Mouse (Mus musculus): ENCODE measurements at regions not wholly inside any gene's neighbourhood (a gene's known extent, or its start where the extent isn't known, plus 50 kb on each side); places are given as distances from the start of the nearest gene placed in this dataset.
"Not testable (repeated sequence)": the region's sequence is repeated elsewhere in the genome, so short reads cannot be mapped to it uniquely, and the experiment has no call there.

DNA sequence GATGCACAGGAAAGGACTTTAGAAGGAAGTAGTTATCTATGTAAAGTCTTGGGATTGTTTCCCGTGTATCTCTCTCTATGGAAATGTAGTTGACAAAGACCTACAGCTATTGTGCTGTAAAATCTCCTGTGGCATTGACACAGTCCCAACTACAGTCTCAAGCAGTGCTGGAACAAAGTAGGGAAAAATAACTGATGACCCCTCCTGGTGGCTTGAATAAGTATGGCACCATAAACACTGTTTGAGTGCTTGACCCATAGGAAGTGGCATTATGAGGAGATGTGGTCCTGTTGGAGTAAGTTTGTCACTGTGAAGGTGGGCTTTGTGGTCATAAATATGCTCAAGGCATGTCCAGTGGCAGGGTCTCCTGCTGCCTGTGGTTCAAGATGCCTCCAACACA is 928.4 kb upstream of the Mms22l start:
- no peak for DNase-seq

DNA sequence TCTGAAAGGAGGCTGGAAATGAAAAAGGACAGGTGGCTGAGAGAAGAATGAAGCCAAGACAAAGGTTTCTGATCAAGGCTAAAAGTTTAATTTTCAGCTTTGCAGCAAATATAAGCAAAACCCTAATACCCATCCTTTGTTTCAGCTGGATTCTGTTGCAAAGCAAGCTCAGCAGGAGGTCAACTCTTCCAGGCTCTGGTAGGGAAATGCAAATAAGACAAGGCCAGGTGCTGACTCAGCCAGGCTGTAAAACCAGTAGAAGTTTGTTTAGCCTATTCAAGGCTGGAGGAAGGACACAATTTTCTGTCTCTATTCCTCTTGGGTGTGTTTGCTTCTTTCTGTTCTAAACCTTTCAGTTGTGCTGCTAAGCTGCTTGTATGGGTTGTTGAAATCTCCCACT is 923.2 kb upstream of the Mms22l start:
- no peak for DNase-seq

GRCm38 (mm10) chr4:23587412-23587811 is 908.8 kb upstream of the Mms22l start:
- no peak for DNase-seq

GRCm38 (mm10) chr4:23590883-23591282 is 905.4 kb upstream of the Mms22l start:
- DNase-seq: no peak

- DNase-seq: no peak
These were observed 904.7 kb upstream of the Mms22l start for GRCm38 (mm10) chr4:23591593-23591992.

GRCm38 (mm10) chr4:23600070-23600469 is 896.2 kb upstream of the Mms22l start:
- DNase-seq: no peak

DNA sequence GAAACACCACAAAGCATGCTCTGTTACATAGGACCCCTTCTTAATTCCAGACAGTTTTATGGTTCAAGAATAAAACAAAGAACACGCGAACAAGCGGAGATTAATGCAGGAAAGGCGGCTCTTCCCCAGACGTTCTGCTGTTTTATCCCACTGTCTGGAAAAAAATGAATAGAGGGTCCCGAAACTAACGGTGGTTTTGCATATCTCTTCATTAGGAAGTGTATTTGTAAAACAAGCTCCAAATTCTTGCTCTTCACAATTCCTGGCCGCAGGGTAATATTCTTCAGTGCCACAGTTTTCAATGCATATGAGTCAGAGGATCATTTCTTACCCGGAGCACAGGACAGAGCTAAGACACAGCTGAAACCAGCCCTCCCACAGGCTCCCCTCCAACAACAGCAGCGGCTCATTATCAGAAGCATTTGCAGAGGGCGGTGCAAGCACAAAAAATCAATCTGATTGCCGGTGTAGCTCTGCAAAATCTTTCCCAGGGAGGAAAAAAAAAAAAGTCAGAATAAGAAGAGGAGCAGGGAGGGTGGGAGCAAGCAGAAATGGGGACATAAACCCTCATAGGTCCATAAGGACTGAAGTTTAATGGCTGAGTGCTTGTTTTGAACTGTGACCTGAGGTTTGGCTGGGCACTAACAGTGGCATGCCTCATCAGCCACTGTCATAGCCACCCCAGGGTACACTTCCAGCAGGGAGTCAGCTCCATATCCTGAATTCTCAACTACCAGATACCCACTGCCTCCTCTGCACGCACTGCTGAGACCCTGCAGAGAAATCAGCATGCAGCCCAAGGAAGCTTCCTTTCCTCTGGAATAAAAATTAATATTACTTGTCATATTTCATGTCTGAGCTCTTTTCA is 894.6 kb upstream of the Mms22l start:
- DNase-seq: no peak

DNA sequence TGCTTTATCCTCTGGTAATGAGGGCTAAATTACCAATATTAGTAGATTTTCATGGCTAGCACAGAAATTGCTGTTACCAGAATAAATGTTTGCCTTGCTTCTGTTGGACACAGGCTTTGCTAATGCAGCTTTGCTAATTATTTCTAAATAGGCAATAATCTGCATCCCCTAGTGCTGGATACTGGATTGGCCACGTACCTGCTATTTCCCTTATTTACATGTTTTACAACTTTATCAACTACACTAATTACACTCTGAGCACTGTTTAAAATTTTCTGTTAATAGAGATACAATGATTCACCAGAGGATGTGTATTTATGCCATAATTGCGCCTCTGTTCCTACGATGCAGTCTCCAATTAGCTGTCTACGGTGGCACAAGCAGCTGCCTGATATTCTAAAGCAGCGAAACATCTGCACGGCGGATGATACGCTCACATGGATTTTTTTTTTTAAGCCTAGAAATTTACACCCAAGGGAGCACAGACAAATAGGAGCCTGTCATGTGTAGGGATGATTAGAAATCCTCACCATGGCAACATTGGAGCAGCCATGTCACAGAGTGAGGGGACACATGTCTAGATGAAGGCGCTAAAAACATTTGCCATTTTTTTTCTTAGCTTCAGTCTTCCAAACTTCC is 893.8 kb upstream of the Mms22l start:
- no peak for DNase-seq

DNA sequence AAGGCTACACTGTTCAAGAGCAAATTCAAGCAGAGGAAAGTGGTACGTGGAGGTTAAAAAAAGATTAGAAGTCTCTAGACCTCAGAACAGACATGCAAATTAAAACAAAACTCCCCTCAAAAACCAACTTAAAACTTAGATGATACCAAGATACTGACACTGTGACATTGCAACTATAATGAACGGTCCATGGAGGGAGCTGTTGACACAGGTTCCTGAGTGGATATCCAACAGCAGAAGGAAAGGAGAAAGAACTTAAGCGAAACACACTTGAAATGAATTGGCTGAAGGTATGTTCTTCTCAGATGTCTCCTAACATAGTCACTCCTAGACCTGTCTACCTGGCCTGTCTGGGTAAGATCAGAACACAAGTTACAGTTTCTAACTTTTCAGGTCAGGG is 888.9 kb upstream of the Mms22l start:
- no peak for DNase-seq

- no peak for DNase-seq
These were observed 875.0 kb upstream of the Mms22l start for GRCm38 (mm10) chr4:23621208-23621607.

DNA sequence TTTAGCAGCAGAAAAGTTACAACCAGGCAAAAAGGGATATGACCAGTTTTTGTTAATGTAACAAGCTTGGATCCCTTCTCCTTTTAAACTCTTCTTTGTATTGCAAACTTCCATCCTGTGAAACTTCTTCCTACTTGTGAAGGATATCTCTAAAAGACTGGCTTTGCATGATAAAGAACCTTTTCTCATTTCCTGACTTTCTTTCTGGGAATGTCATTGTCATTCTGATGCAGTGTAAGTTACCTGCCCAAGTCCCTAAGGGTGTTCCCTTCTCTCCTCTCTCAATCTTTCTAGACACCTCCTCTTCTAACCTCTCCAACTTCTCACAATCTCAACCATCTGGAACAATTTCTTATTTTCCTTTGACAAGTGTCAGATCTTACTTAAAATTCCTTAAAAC is 874.0 kb upstream of the Mms22l start:
- DNase-seq: no peak

DNA sequence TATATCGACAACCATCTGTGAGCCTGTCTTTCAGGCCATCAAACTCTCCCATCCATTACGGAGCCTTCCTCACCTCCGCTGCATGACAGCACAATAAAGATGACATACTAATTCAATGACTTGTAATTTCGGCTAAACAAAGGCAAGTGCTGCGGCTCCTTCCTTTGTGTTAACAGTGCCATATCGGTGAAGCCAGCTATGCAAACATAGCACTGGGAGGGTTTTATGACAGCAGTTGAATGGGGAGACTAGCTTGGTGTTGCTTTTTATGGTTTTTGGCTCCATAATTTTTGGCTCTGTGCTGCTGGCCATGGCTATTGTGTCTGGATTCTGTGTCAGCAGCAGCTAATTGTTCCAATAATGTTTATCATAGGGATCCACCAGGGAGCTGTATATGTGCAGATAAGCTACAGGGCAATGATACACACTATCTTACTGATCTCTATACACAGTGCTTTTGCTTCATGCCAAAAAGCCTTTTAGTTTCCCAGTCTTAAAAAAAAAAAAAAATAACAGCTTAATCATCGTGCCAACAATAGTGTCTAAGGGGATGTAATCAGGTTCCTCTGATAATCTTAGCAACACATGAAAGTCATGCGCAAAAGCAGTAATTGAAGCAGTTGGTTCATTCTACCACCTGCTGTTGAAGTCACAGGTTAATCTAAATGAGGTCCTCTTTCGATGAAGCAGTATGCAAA is 859.9 kb upstream of the Mms22l start:
- no peak for DNase-seq

DNA sequence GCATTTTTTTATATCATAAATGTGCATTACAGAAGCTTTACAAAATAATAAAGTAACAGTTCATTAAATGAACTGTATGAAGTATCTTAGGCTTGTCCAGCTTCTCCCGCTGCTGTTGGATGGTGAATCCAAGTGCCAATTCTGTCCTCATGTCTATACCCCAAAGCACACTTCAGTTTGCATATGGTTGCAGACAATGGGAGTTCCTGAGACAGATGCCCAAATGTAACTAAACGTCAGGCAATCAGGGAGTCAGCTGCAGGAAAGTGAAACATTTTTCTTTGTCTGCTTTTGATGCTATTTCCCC is 859.4 kb upstream of the Mms22l start:
- no peak for DNase-seq

- not testable (repeated sequence) for DNase-seq
These were observed 839.6 kb upstream of the Mms22l start for GRCm38 (mm10) chr4:23656671-23657070.

GRCm38 (mm10) chr4:23668896-23669295 is 827.4 kb upstream of the Mms22l start:
- DNase-seq: peak in 1 of 2 experiments; percentile 8

DNA sequence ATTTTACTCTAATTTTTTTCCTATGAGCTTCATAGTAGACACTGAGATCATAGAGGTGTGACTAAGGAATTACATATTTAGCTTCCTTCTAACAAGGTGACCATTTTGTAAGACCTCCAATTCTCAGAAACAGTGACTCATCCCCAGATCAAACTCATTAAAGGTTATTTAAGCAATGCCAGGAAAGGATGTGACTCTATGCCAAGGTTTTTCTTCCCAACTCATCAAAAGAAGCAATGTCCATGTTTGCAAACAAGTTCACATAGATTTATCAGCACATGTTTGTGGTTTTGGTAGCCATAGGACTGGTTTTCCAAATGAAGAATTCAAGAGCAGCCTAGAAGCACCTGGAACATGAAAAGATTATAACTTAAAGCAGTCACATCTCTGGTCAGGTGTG is 792.6 kb upstream of the Mms22l start:
- DNase-seq: no peak

- no peak for DNase-seq
These were observed 785.5 kb upstream of the Mms22l start for GRCm38 (mm10) chr4:23710716-23711115.

DNA sequence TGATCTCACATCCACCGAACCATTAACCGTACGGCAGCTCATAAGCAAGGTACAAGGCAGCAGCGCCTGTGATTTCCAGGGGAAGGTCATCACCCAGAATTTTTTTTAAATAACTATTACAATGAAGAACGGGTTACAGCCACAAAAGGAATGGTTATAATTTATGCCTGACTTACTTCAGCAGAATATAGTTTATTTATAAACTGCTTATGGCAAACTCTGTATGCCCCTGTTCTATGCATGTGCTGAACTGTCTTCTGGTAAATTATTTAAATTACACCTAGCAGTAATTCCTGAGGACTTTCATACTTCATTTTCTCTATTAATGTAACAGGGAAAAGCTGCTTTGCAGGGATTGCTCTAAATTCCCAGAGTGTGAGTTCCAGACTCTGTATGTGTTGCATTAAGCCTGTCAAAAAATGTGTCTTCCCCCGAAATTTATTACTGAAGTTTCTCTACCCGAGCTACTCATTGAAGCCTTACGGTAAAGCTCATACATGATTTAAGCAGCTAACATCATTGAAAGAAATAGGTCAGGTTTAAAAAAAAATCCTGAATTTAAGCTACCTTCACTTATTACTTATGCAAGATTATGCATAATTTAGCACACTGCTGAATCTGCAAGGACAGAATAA is 782.4 kb upstream of the Mms22l start:
- no peak for DNase-seq

- no peak for DNase-seq
These were observed 768.4 kb upstream of the Mms22l start for GRCm38 (mm10) chr4:23727846-23728245.

- DNase-seq: no peak
These were observed 763.8 kb upstream of the Mms22l start for GRCm38 (mm10) chr4:23732471-23732870.

GRCm38 (mm10) chr4:23744079-23744478 is 752.2 kb upstream of the Mms22l start:
- no peak for DNase-seq

DNA sequence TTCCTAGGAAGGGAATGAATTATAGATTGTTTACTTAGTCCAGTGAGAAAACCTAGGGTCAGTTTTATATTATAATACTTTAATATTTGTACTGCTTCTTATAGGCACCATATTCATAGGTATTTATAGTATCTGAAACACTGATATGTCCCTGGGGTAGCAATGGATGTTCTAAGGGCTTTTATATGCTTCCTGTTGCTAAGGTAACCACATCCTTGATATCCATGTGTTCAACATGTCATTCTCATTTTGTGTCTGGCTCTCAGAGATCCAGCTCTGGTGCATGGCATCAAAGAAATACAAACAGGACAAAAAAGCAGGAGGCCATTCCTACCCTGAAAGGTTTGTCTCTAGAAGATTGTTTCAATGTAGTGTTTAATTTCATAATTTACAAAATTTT is 738.2 kb upstream of the Mms22l start:
- DNase-seq: no peak

- DNase-seq: no peak
These were observed 708.6 kb upstream of the Mms22l start for GRCm38 (mm10) chr4:23787417-23788204.

Data from cerebellum, postnatal 36 days (tissue).